Mouse (Mus musculus): Measurements from ENCODE around the gene Msx2. TPM values are rescaled to one million over a fixed set of nuclear protein-coding genes. Genes with fewer than 3 reads are reported as not detected.

Gene Msx2
- polyA plus RNA-seq (2015; fragmentation: Nextera tagmentation; extraction: Ambion mirVana): 2.0 and 2.3 TPM in 2 replicates

DNA sequence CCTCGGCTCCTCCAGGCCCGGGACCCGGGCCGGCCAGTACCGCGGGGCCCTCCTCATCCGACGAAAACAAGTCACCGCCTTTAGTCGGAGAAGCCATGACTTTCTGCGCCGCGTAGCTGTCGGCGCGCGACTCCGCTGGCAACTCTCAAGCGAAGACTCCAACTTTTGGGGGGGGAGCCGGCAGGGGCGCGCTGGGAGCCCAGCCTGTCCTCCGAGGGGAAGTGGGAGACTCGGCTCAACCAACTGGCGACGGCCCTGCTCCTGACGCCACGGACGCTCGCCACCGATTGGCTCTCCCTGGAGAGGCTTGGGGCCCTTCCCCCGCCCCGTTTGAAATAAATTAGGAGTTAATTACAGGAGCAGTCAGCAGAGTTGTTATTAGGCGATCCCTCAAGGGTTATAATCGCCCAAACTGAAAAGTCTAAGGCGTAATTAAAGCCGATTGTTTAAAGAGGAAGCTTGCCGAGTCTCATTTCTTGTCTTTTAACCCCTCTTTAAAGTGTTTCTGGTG is at the start of gene Msx2:
Gene Msx2 (minus strand): TSS at position 461 of the 511 bp plus-strand sequence.
- Histone ChIP-seq H3K9me3 (ENCODE audit: control insufficient read depth, low read length) (no peaks in the 10 kb centered on the region), H3K4me1 (replicated peaks; ENCODE audit: control insufficient read depth, insufficient read depth) (peaks cover 2% of the 10 kb centered on the region; the same call in 1 of the 2 replicates), H3K27me3 (ENCODE audit: control insufficient read depth, insufficient read depth, low read length) (peaks cover 15% of the 10 kb centered on the region), H3K36me3 (ENCODE audit: control insufficient read depth, insufficient read depth, low read length) (no peaks in the 10 kb centered on the region), H3K27ac (replicated peaks) (0 out of 2 replicates have a peak within 1 kb of the TSS, but pooled peaks have one; percentile 13), H3K9ac (ENCODE audit: low read length) (peak within 1 kb of the TSS; percentile 55), H3K4me3 (ENCODE audit: low read depth, low read length) (peak within 1 kb of the TSS; percentile 51), H3K4me2 (replicated peaks; ENCODE audit: low read depth) (peak within 1 kb of the TSS; percentile 76)
- ATAC-seq (ENCODE audit: low FRiP score, low TSS enrichment): peak; percentile 66; the same call in 1 of the 2 replicates
- 0% methylated on average over 38 of the region's 38 CpGs for WGBS
- DNase-seq (ENCODE audit: low spot score): peak; percentile 69
- TF ChIP-seq CTCF (IDR thresholded peaks at IDR 0.05; ENCODE audit: low read depth) (0 out of 2 replicates have a peak, but pooled peaks have one; percentile 3), EP300 (optimal IDR thresholded peaks at IDR 0.05) (no peak)

DNA sequence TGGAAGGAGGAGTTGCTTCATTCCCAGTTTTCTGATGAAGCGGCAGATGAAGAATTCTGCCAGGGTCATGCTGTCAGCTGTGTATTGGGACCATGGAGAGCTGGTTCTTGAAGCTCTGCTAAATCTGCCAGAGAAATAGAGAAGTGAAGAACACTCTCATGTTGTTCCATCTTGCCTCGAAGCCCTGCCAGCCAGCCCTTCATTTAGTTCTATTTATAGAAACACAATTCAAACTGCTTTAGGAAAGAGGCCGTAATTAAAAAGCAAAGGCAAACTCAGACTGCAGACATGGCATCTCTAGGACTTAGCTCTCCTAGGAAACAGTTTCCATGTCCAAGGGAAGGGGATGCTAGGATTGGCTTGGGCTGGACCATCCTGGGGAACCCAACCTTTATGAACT is 48.6 kb upstream of the Msx2 start:
- ATAC-seq (ENCODE audit: low FRiP score, low TSS enrichment): no peak
- no peaks in the 10 kb centered on the region for H3K36me3 ChIP-seq (ENCODE audit: control insufficient read depth, insufficient read depth, low read length)
- WGBS: 51% methylated on average over 3 of the region's 3 CpGs

DNA sequence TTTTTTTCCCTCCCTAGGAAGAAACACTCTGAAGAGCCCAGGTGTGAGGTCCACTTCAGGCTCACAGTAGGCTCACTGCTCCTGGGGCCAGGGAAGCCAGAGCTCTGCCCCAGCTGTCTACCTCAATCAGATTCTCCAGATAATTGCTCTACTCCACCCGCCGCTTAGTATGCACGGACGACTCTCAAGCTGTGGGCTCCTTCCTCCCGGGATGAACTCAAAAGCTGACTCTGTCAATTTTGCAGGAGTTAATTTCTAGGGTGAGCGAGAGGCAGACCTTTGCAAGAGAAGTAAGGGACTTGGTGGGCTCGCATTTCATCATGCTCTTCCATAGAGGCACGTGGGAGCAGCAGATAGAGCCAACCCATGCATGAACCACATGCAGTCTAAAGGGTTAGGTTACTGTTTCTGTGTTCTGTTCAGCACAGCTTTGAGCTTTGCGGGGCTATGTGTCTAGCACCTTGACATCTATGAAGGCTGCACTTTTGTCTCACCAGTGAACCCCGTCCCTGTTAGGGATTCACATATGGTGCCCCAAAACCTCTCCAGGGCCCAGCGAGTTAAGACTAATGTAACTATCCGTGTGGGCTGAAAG is 47.6 kb upstream of the Msx2 start:
- Histone ChIP-seq H3K36me3 (ENCODE audit: control insufficient read depth, insufficient read depth, low read length) (no peaks in the 10 kb centered on the region), H3K4me1 (replicated peaks; ENCODE audit: control insufficient read depth, insufficient read depth) (no peaks in the 10 kb centered on the region), H3K27ac (replicated peaks) (no peak overlapping the region), H3K4me2 (replicated peaks; ENCODE audit: low read depth) (no peak overlapping the region), H3K9me3 (ENCODE audit: control insufficient read depth, low read length) (no peaks in the 10 kb centered on the region), H3K27me3 (ENCODE audit: control insufficient read depth, insufficient read depth, low read length) (no peaks in the 10 kb centered on the region), H3K4me3 (ENCODE audit: low read depth, low read length) (no peak overlapping the region), H3K9ac (ENCODE audit: low read length) (no peak overlapping the region)
- DNase-seq (ENCODE audit: low spot score) (no peak), ATAC-seq (ENCODE audit: low FRiP score, low TSS enrichment) (no peak)
- 62% methylated on average over 12 of the region's 12 CpGs for WGBS
- no peak for TF ChIP-seq CTCF (IDR thresholded peaks at IDR 0.05; ENCODE audit: low read depth)
- TF ChIP-seq EP300 (optimal IDR thresholded peaks at IDR 0.05): no peak

More for the DNA sequence above, 48.6 kb upstream of the Msx2 start:
- no peak overlapping the region for H3K9ac ChIP-seq (ENCODE audit: low read length)
- no peaks in the 10 kb centered on the region for H3K27me3 ChIP-seq (ENCODE audit: control insufficient read depth, insufficient read depth, low read length)
- H3K27ac ChIP-seq (replicated peaks): no peak overlapping the region
- no peaks in the 10 kb centered on the region for H3K9me3 ChIP-seq (ENCODE audit: control insufficient read depth, low read length)
- no peak overlapping the region for H3K4me3 ChIP-seq (ENCODE audit: low read depth, low read length)
- no peaks in the 10 kb centered on the region for H3K4me1 ChIP-seq (replicated peaks; ENCODE audit: control insufficient read depth, insufficient read depth)
- no peak for DNase-seq (ENCODE audit: low spot score)
- TF ChIP-seq EP300 (optimal IDR thresholded peaks at IDR 0.05) (no peak), CTCF (IDR thresholded peaks at IDR 0.05; ENCODE audit: low read depth) (no peak)
- H3K4me2 ChIP-seq (replicated peaks; ENCODE audit: low read depth): no peak overlapping the region

DNA sequence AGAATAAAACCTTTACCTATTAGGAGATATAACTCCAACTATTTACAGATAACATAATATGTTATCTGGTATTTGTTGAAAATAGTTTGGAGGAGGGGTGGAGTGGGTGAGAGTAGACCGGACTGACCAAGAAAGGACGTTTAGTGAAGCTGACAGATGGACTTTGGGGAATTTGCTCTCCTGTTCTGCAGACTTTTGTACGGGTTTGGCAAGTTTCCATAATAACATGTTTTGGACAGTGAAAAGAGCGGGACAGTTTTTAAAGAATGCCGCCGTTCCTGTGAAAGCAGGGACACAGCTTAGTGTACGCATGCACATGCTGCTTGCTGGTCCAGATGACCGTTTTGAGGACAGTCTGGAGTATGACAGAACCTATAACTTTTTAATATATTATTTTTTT is 46.9 kb upstream of the Msx2 start:
- Histone ChIP-seq H3K36me3 (ENCODE audit: control insufficient read depth, insufficient read depth, low read length) (no peaks in the 10 kb centered on the region), H3K4me3 (ENCODE audit: low read depth, low read length) (no peak overlapping the region), H3K9me3 (ENCODE audit: control insufficient read depth, low read length) (no peaks in the 10 kb centered on the region), H3K4me1 (replicated peaks; ENCODE audit: control insufficient read depth, insufficient read depth) (no peaks in the 10 kb centered on the region), H3K4me2 (replicated peaks; ENCODE audit: low read depth) (no peak overlapping the region), H3K27ac (replicated peaks) (no peak overlapping the region), H3K9ac (ENCODE audit: low read length) (no peak overlapping the region), H3K27me3 (ENCODE audit: control insufficient read depth, insufficient read depth, low read length) (no peaks in the 10 kb centered on the region)
- DNase-seq (ENCODE audit: low spot score) (no peak), ATAC-seq (ENCODE audit: low FRiP score, low TSS enrichment) (no peak)
- 27% methylated on average over 8 of the region's 8 CpGs for WGBS
- TF ChIP-seq EP300 (optimal IDR thresholded peaks at IDR 0.05) (no peak), CTCF (IDR thresholded peaks at IDR 0.05; ENCODE audit: low read depth) (no peak)

DNA sequence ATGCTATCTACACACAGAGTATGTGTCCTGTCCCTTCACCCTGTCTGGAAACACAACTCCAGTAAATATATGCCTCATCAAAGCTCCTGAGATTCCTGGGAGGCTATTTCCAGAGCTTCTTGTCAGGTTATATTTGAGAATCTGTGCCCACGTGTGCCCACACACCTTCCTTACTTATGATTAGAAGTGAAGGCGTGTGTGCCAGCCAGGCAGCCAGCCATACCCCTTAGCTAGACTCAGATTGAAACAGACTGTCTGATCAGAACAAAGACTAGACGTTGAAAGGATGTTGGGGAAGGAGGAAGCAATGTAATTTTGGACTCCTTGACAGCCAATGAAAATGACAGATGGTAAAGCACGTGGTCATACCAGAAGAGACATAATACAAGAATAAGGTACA is 45.4 kb upstream of the Msx2 start:
- ATAC-seq (ENCODE audit: low FRiP score, low TSS enrichment) (no peak), DNase-seq (ENCODE audit: low spot score) (no peak)
- Histone ChIP-seq H3K4me3 (ENCODE audit: low read depth, low read length) (no peak overlapping the region), H3K9ac (ENCODE audit: low read length) (no peak overlapping the region), H3K9me3 (ENCODE audit: control insufficient read depth, low read length) (no peaks in the 10 kb centered on the region), H3K4me2 (replicated peaks; ENCODE audit: low read depth) (no peak overlapping the region), H3K4me1 (replicated peaks; ENCODE audit: control insufficient read depth, insufficient read depth) (no peaks in the 10 kb centered on the region), H3K27me3 (ENCODE audit: control insufficient read depth, insufficient read depth, low read length) (no peaks in the 10 kb centered on the region), H3K27ac (replicated peaks) (no peak overlapping the region), H3K36me3 (ENCODE audit: control insufficient read depth, insufficient read depth, low read length) (no peaks in the 10 kb centered on the region)
- WGBS: 49% methylated on average over 4 of the region's 4 CpGs
- TF ChIP-seq CTCF (IDR thresholded peaks at IDR 0.05; ENCODE audit: low read depth) (no peak), EP300 (optimal IDR thresholded peaks at IDR 0.05) (no peak)

DNA sequence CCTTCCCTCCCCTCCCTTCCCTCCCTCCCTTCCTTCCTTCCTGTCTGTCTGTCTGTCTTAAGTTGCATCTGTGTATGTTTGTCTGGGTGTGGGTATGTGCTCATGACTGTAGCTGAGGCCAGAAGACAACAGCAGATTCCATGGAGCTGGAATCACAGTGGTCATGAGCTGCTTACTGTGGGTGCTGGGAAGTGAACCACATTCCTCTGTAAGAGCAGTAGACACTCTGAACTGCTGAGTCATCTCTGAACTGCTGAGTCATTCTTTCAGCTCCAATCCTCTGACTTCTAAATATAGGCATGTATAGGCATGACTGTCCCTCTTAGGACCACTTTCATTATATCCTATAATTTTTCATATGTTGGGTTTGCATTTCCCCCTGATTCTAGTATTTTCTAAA is 41.7 kb upstream of the Msx2 start:
- Histone ChIP-seq H3K36me3 (ENCODE audit: control insufficient read depth, insufficient read depth, low read length) (no peaks in the 10 kb centered on the region), H3K4me1 (replicated peaks; ENCODE audit: control insufficient read depth, insufficient read depth) (no peaks in the 10 kb centered on the region), H3K9me3 (ENCODE audit: control insufficient read depth, low read length) (no peaks in the 10 kb centered on the region), H3K27me3 (ENCODE audit: control insufficient read depth, insufficient read depth, low read length) (no peaks in the 10 kb centered on the region), H3K27ac (replicated peaks) (no peak overlapping the region), H3K4me2 (replicated peaks; ENCODE audit: low read depth) (no peak overlapping the region), H3K4me3 (ENCODE audit: low read depth, low read length) (no peak overlapping the region), H3K9ac (ENCODE audit: low read length) (no peak overlapping the region)
- no peak for DNase-seq (ENCODE audit: low spot score)
- ATAC-seq (ENCODE audit: low FRiP score, low TSS enrichment): no peak
- TF ChIP-seq CTCF (IDR thresholded peaks at IDR 0.05; ENCODE audit: low read depth) (no peak), EP300 (optimal IDR thresholded peaks at IDR 0.05) (no peak)

Measured in stomach, postnatal 0 days (tissue).